Mouse (Mus musculus) myocyte (in vitro differentiated cells): Measurements from ENCODE around the gene Lrfn1. TPM values are rescaled to one million over a fixed set of nuclear protein-coding genes. Genes with fewer than 3 reads are reported as not detected.

Experiments used
- H3K27me3 ChIP-seq: one replicate; pipeline ENCODE4 v1.6.1; 2011; ENCODE audit not compliant: control insufficient read depth, insufficient read depth, insufficient read length
- H3K36me3 ChIP-seq: one replicate; pipeline ENCODE4 v1.6.1; 2011; ENCODE audit not compliant: control insufficient read depth, insufficient read depth
- H3K4me2 ChIP-seq: one replicate; pipeline ENCODE4 v1.6.1; 2011; ENCODE audit warnings: low read depth, control low read depth
- H3K4me3 ChIP-seq: one replicate; pipeline ENCODE4 v1.5.1; 2011; ENCODE audit warnings: mild to moderate bottlenecking, control low read depth, moderate library complexity
- H3K79me2 ChIP-seq: one replicate; pipeline ENCODE4 v1.6.1; 2011; ENCODE audit not compliant: control insufficient read depth, insufficient read depth
- H3ac ChIP-seq: one replicate; pipeline ENCODE4 v1.6.1; 2011; ENCODE audit not compliant: control insufficient read depth, insufficient read length
- CEBPB ChIP-seq: IDR thresholded peaks from 2 replicates; pipeline ENCODE4 v1.6.1; 2011; ENCODE audit warnings: mild to moderate bottlenecking, moderate library complexity; ENCODE audit not compliant: poor library complexity, insufficient read depth, severe bottlenecking
- E2F4 ChIP-seq: IDR thresholded peaks from one replicate; pipeline ENCODE4 v1.6.1; 2011; ENCODE audit warnings: mild to moderate bottlenecking, control low read depth, moderate library complexity; ENCODE audit not compliant: insufficient read depth
- MAX ChIP-seq: IDR thresholded peaks from one replicate; pipeline ENCODE4 v1.6.1; 2011; ENCODE audit warnings: low read depth, mild to moderate bottlenecking, control low read depth
- MYOD1 ChIP-seq, 3 experiments: IDR thresholded peaks; one replicate each; pipeline ENCODE4 v1.6.1; 2011; ENCODE audit warnings: control low read depth in 2 of 3, low read depth in 2 of 3, mild to moderate bottlenecking in 2 of 3, moderate library complexity in 1 of 3; ENCODE audit not compliant: insufficient read length in 2 of 3, control insufficient read depth in 1 of 3
- MYOG ChIP-seq, 3 experiments: IDR thresholded peaks; one replicate each; pipeline ENCODE4 v1.6.1; 2011; ENCODE audit warnings: control low read depth in 2 of 3, low read depth in 2 of 3, mild to moderate bottlenecking in 2 of 3; ENCODE audit not compliant: insufficient read length in 2 of 3, control insufficient read depth in 1 of 3, insufficient read depth in 1 of 3
- POLR2A ChIP-seq: IDR thresholded peaks from one replicate; pipeline ENCODE4 v1.6.1; 2011; ENCODE audit warnings: low read depth, mild to moderate bottlenecking, control low read depth, moderate library complexity; ENCODE audit not compliant: insufficient read length
- POLR2AphosphoS2 ChIP-seq: IDR thresholded peaks from one replicate; pipeline ENCODE4 v1.6.1; 2011; ENCODE audit warnings: low read depth, control low read depth; ENCODE audit not compliant: insufficient read length
- REST ChIP-seq: IDR thresholded peaks from one replicate; pipeline ENCODE4 v1.6.1; 2011; ENCODE audit warnings: mild to moderate bottlenecking, control low read depth, moderate library complexity; ENCODE audit not compliant: insufficient read depth, insufficient read length
- SRF ChIP-seq: IDR thresholded peaks from one replicate; pipeline ENCODE4 v1.6.1; 2011; ENCODE audit warnings: low read depth; ENCODE audit not compliant: control insufficient read depth, insufficient read length
- TCF12 ChIP-seq: IDR thresholded peaks from one replicate; pipeline ENCODE4 v1.6.1; 2011; ENCODE audit warnings: mild to moderate bottlenecking, control low read depth; ENCODE audit not compliant: poor library complexity, insufficient read depth, severe bottlenecking
- TCF3 ChIP-seq: IDR thresholded peaks from one replicate; pipeline ENCODE4 v1.6.1; 2011; ENCODE audit warnings: low read depth, control low read depth; ENCODE audit not compliant: insufficient read length
- USF1 ChIP-seq: IDR thresholded peaks from one replicate; pipeline ENCODE4 v1.6.1; 2011; ENCODE audit warnings: low read depth, mild to moderate bottlenecking, control low read depth, moderate library complexity
- polyA plus RNA-seq: library from polyadenylated mRNA; unstranded; fragments of >200 nt; fragmentation: generic; extraction: Trizol; gene quantifications from one replicate; pipeline ENCODE4 v1.2.1, GENCODE M21; 2012; ENCODE audit warnings: missing spikeins

Gene Lrfn1
- polyA plus RNA-seq, 1 experiment: not detected

GRCm38 (mm10) chr7:28419416-28419815, 32.4 kb upstream of the Lrfn1 start:
- no peak overlapping the region for H3K4me3 ChIP-seq
- H3K36me3 ChIP-seq: peaks cover 58% of the 10 kb centered on the region
- H3ac ChIP-seq: no peak overlapping the region
- no peak overlapping the region for H3K4me2 ChIP-seq
- H3K79me2 ChIP-seq: peaks cover 6% of the 10 kb centered on the region
- H3K27me3 ChIP-seq: no peaks in the 10 kb centered on the region
- TF ChIP-seq TCF12 (no peak), MYOG (IDR thresholded peaks at IDR 0.05; ENCODE audit: control insufficient read depth in 1 of 3, insufficient read depth in 1 of 3, insufficient read length in 2 of 3, low read depth in 2 of 3) (no peak)

DNA sequence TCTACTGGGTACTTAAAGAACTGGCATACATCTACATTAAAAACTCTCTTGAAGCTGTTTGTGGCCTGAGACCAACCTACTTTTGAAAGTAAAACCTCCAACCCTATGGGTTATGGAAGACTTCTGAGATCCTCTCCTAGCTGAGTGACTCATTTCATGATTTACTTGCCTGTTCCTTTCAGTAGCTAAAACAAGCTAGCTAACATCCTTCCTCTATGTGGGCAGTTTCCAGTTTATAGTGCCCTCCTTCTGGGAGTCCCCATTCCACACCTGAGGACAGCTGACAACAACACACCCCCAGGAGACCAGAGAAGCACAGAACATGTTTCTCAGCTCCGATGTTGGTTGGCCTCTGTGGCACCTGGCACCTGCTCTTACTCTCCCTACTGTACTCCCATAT, 28.8 kb upstream of the Lrfn1 start:
- Histone ChIP-seq H3K4me3 (no peak overlapping the region), H3K4me2 (no peak overlapping the region), H3K79me2 (peaks cover 34% of the 10 kb centered on the region), H3K36me3 (peaks cover 31% of the 10 kb centered on the region), H3ac (no peak overlapping the region), H3K27me3 (no peaks in the 10 kb centered on the region)
- TF ChIP-seq REST (no peak), MYOG (IDR thresholded peaks at IDR 0.05; ENCODE audit: control insufficient read depth in 1 of 3, insufficient read depth in 1 of 3, insufficient read length in 2 of 3, low read depth in 2 of 3) (no peak), TCF12 (no peak), SRF (no peak), CEBPB (no peak), USF1 (no peak), TCF3 (no peak), MAX (no peak), E2F4 (no peak), POLR2A (no peak), POLR2AphosphoS2 (no peak), MYOD1 (IDR thresholded peaks at IDR 0.05; ENCODE audit: control insufficient read depth in 1 of 3, insufficient read length in 2 of 3, low read depth in 2 of 3) (no peak)

GRCm38 (mm10) chr7:28427738-28428137, 24.0 kb upstream of the Lrfn1 start:
- no peaks in the 10 kb centered on the region for H3K27me3 ChIP-seq
- no peak overlapping the region for H3K4me3 ChIP-seq
- no peak for TF ChIP-seq SRF
- no peak for TF ChIP-seq POLR2AphosphoS2
- no peak for TF ChIP-seq TCF3
- no peak for TF ChIP-seq MYOD1 (IDR thresholded peaks at IDR 0.05; ENCODE audit: control insufficient read depth in 1 of 3, insufficient read length in 2 of 3, low read depth in 2 of 3)
- TF ChIP-seq CEBPB: no peak
- no peak for TF ChIP-seq MAX
- no peak for TF ChIP-seq MYOG (IDR thresholded peaks at IDR 0.05; ENCODE audit: control insufficient read depth in 1 of 3, insufficient read depth in 1 of 3, insufficient read length in 2 of 3, low read depth in 2 of 3)
- TF ChIP-seq TCF12: no peak
- H3K36me3 ChIP-seq: peaks cover 4% of the 10 kb centered on the region
- peaks cover 70% of the 10 kb centered on the region for H3K79me2 ChIP-seq
- no peak overlapping the region for H3ac ChIP-seq
- H3K4me2 ChIP-seq: no peak overlapping the region

GRCm38 (mm10) chr7:28430512-28430911, 21.3 kb upstream of the Lrfn1 start:
- Histone ChIP-seq H3K79me2 (peaks cover 90% of the 10 kb centered on the region), H3K4me3 (no peak overlapping the region), H3ac (no peak overlapping the region), H3K27me3 (no peaks in the 10 kb centered on the region), H3K36me3 (peaks cover 8% of the 10 kb centered on the region), H3K4me2 (no peak overlapping the region)
- TF ChIP-seq CEBPB: no peak
- TF ChIP-seq TCF12: no peak

DNA sequence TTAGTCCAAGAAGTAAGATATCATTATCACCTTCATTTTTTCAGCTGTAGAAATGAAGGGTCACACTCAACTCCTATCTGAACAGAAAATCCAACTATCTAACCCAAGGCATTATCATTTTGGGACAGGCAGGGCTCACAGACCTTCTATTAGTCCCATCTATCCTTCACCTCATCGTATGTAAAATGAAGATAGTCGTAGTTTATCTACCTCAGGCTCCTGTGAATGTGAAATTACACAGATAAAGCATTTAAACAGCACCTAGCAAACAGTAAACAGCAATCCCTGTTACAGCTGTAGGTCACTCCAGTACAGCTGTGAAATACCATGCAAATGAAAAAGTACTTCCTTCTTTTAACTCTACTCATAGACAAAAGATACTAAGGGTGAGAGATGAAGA, 19.5 kb upstream of the Lrfn1 start:
- H3ac ChIP-seq: no peak overlapping the region
- peaks cover 76% of the 10 kb centered on the region for H3K79me2 ChIP-seq
- no peak for TF ChIP-seq E2F4
- TF ChIP-seq SRF: no peak
- no peak for TF ChIP-seq CEBPB
- no peak for TF ChIP-seq MAX
- no peak for TF ChIP-seq MYOG (IDR thresholded peaks at IDR 0.05; ENCODE audit: control insufficient read depth in 1 of 3, insufficient read depth in 1 of 3, insufficient read length in 2 of 3, low read depth in 2 of 3)
- TF ChIP-seq REST: no peak
- no peak for TF ChIP-seq POLR2A
- TF ChIP-seq USF1: no peak
- TF ChIP-seq MYOD1 (IDR thresholded peaks at IDR 0.05; ENCODE audit: control insufficient read depth in 1 of 3, insufficient read length in 2 of 3, low read depth in 2 of 3): no peak
- no peak for TF ChIP-seq TCF3
- TF ChIP-seq TCF12: no peak
- TF ChIP-seq POLR2AphosphoS2: no peak
- H3K4me3 ChIP-seq: no peak overlapping the region
- no peak overlapping the region for H3K4me2 ChIP-seq
- peaks cover 8% of the 10 kb centered on the region for H3K36me3 ChIP-seq
- no peaks in the 10 kb centered on the region for H3K27me3 ChIP-seq
